ENCODE assay signal across 26 mouse cellular contexts in the genomic region with DNA sequence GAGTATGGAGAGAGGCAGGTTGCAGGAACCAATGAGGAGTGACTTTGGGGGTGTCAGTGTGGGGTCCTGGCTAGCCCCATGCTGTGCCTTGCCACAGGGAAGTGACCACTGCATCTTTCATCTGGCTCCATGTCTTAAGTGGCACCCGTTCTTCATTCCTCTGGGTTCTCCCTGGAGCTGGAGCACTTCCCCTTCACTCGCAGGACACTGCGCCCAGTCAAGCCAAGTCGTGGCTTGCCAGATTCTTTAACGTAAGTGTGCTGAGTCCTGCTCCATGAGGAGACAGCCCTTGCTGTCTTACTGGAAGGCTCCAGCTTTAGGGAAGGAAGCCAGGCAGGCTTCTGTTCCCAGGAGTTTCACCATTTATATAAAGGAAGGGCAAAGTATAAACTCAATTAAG.
"Had no signal": no experiment of that assay in that cellular context is flagged by ENCODE, and none has a peak within 500 bp of the region (broad histone marks: within the 10 kb centered on the region; RNA-seq: fewer than 3 reads in every experiment).

No protein-coding gene starts in this region.

- H3K27me3 ChIP-seq: heart, embryonic 12.5 days; hindbrain, embryonic 12.5 days; intestine, embryonic 15.5 days; limb, embryonic 12.5 days; liver, embryonic 13.5 days had no signal

- DNase-seq: gastrocnemius, adult 2 months; gastrocnemius, postnatal 10 days; gastrocnemius, postnatal 25 days; heart, adult 2 months; heart, postnatal 10 days; heart, postnatal 4 days; kidney, adult 18-20 months; kidney, adult 8-10 months; kidney, postnatal 10 days; kidney, postnatal 25 days; kidney, postnatal 4 days; liver; liver, embryonic 13.5 days had no signal

- H3K9ac ChIP-seq: heart, embryonic 12.5 days; hindbrain, embryonic 12.5 days; hindbrain, embryonic 14.5 days; intestine, embryonic 15.5 days; limb, embryonic 12.5 days; liver, embryonic 13.5 days had no signal

- H3K4me3 ChIP-seq: gastrocnemius, adult 2 months; heart, adult 2 months; heart, embryonic 12.5 days; hindbrain, embryonic 10.5 days; hindbrain, embryonic 12.5 days; intestine, embryonic 15.5 days; layer of hippocampus, adult 2 months; left cerebral cortex, adult 2 months; limb, embryonic 10.5 days; limb, embryonic 12.5 days; liver, embryonic 13.5 days had no signal

- H3K27ac ChIP-seq: gastrocnemius, adult 2 months; heart, adult 2 months; hindbrain, embryonic 10.5 days; hindbrain, embryonic 12.5 days; hindbrain, embryonic 14.5 days; intestine, embryonic 15.5 days; layer of hippocampus, adult 2 months; left cerebral cortex, adult 2 months; limb, embryonic 10.5 days; limb, embryonic 12.5 days; liver, embryonic 13.5 days had no signal

- H3K4me1 ChIP-seq: heart, embryonic 12.5 days; hindbrain, embryonic 10.5 days; hindbrain, embryonic 12.5 days; intestine, embryonic 15.5 days; limb, embryonic 10.5 days; limb, embryonic 12.5 days; liver, embryonic 13.5 days had no signal

- ATAC-seq: hindbrain, embryonic 16.5 days; inflammation-experienced regulatory T-cells, adult 6 months; intestine, embryonic 15.5 days; intestine, postnatal 0 days had no signal

- H3K36me3 ChIP-seq: heart, embryonic 12.5 days; hindbrain, embryonic 10.5 days; hindbrain, embryonic 12.5 days; intestine, embryonic 15.5 days; limb, embryonic 10.5 days; limb, embryonic 12.5 days; liver, embryonic 13.5 days had no signal

- H3K4me2 ChIP-seq: heart, embryonic 12.5 days; hindbrain, embryonic 12.5 days; hindbrain, embryonic 14.5 days; intestine, embryonic 15.5 days; limb, embryonic 12.5 days; liver, embryonic 11.5 days; liver, embryonic 13.5 days had no signal

- H3K9me3 ChIP-seq: intestine, embryonic 15.5 days; limb, embryonic 10.5 days; limb, embryonic 12.5 days; liver, embryonic 13.5 days had no signal
